ENCODE assay signal across 19 mouse cellular contexts in genomic region chr3:129165715-129166114, GRCm38 (mm10). TPM values are rescaled to one million over a fixed set of nuclear protein-coding genes. Genes with fewer than 3 reads are reported as not detected.
DNase-seq lines count a peak whose midpoint lies in the region; TF ChIP-seq lines count a peak whose summit lies in the region.
"Had no signal": no experiment of that assay in that cellular context is flagged by ENCODE, and none has a peak within 500 bp of the region (broad histone marks: within the 10 kb centered on the region; RNA-seq: fewer than 3 reads in every experiment).

No protein-coding gene starts in this region.

- H3K36me3 ChIP-seq in myocyte (ENCODE audit: control insufficient read depth, insufficient read depth): no peaks in the 10 kb centered on the region
- H3K36me3 ChIP-seq: embryonic facial prominence, embryonic 10.5 days; heart, embryonic 12.5 days; hindbrain, embryonic 10.5 days; intestine, embryonic 15.5 days had no signal

- no peaks in the 10 kb centered on the region for H3K27me3 ChIP-seq in myocyte (ENCODE audit: control insufficient read depth, insufficient read depth, insufficient read length)
- H3K27me3 ChIP-seq: forebrain, embryonic 13.5 days; intestine, embryonic 15.5 days had no signal

- H3K4me2 ChIP-seq in myocyte (ENCODE audit: low read depth): peak overlapping the region; percentile 12
- H3K4me2 ChIP-seq: forebrain, embryonic 13.5 days; heart, embryonic 12.5 days; hindbrain, embryonic 14.5 days; intestine, embryonic 15.5 days had no signal

- no peak for TF ChIP-seq POLR2A in myocyte (IDR thresholded peaks at IDR 0.05; ENCODE audit: insufficient read length, low read depth)

- peak overlapping the region; percentile 3; the same call in 1 of the 2 replicates for H3K27ac ChIP-seq in gastrocnemius, adult 2 months
- H3K27ac ChIP-seq: embryonic facial prominence, embryonic 10.5 days; forebrain, embryonic 13.5 days; hindbrain, embryonic 10.5 days; hindbrain, embryonic 14.5 days; intestine, embryonic 15.5 days had no signal

- intact Hi-C loops in gastrocnemius, adult 2 months (cut with DNase I): loop anchor here (5.0 kb wide), 1 partner anchor 37 kb away; no protein-coding TSS in a partner anchor

- no peak for TF ChIP-seq CTCF in gastrocnemius, adult 2 months (IDR thresholded peaks at IDR 0.05)

- H3ac ChIP-seq in myocyte (ENCODE audit: control insufficient read depth, insufficient read length): no peak overlapping the region

- peak; percentile 61 for DNase-seq in gastrocnemius, adult 2 months
- no peak for DNase-seq in gastrocnemius, postnatal 25 days
- DNase-seq in heart, adult 8-10 months (ENCODE audit: low spot score): peak; percentile 30
- DNase-seq in heart, postnatal 4 days: no peak
- DNase-seq in gonadal fat pad, adult 2 months (ENCODE audit: low read depth): peak; percentile 69
- DNase-seq in embryo, embryonic 11 days: no peak
- DNase-seq: adrenal gland, adult 2 months; adrenal gland, postnatal 25 days; cerebellum, adult 2 months; cerebellum, postnatal 36 days; forebrain, postnatal 0 days; kidney, adult 18-20 months had no signal

- no peak overlapping the region for H3K4me3 ChIP-seq in gastrocnemius, adult 2 months
- no peak overlapping the region for H3K4me3 ChIP-seq in myocyte
- H3K4me3 ChIP-seq: embryonic facial prominence, embryonic 10.5 days; forebrain, embryonic 13.5 days; heart, embryonic 12.5 days; hindbrain, embryonic 10.5 days; intestine, embryonic 15.5 days had no signal

- no peaks in the 10 kb centered on the region for H3K79me2 ChIP-seq in myocyte (ENCODE audit: control insufficient read depth, insufficient read depth)

TF ChIP-seq in myocyte, 11 proteins besides CTCF, POLR2A, EP300 and RAD21:
- TF ChIP-seq SRF (IDR thresholded peaks at IDR 0.05; ENCODE audit: control insufficient read depth, insufficient read length, low read depth) (no peak), USF1 (IDR thresholded peaks at IDR 0.05; ENCODE audit: low read depth) (no peak), MYOD1 (IDR thresholded peaks at IDR 0.05; ENCODE audit: control insufficient read depth in 1 of 3, insufficient read length in 2 of 3, low read depth in 2 of 3) (no peak), REST (IDR thresholded peaks at IDR 0.05; ENCODE audit: insufficient read depth, insufficient read length) (no peak), POLR2AphosphoS2 (IDR thresholded peaks at IDR 0.05; ENCODE audit: insufficient read length, low read depth) (no peak), MYOG (IDR thresholded peaks at IDR 0.05; ENCODE audit: control insufficient read depth in 1 of 3, insufficient read depth in 1 of 3, insufficient read length in 2 of 3, low read depth in 2 of 3) (no peak), TCF12 (IDR thresholded peaks at IDR 0.05; ENCODE audit: insufficient read depth, poor library complexity, severe bottlenecking) (no peak), E2F4 (IDR thresholded peaks at IDR 0.05; ENCODE audit: insufficient read depth) (no peak), CEBPB (IDR thresholded peaks at IDR 0.05; ENCODE audit: insufficient read depth, poor library complexity, severe bottlenecking) (no peak), TCF3 (IDR thresholded peaks at IDR 0.05; ENCODE audit: insufficient read length, low read depth) (no peak), MAX (IDR thresholded peaks at IDR 0.05; ENCODE audit: low read depth) (no peak)
TF ChIP-seq in myocyte: peak in this region for 0.

RNA-seq across cellular contexts. Expression of gene Pitx2, which starts 34.0 kb away (rescaled TPM):
- 1 to 10 TPM; 4.2 to 9.2 TPM for total RNA-seq in gastrocnemius, adult 2 months (2021)
- total RNA-seq in gastrocnemius, postnatal 25 days (2021): 10 to 100 TPM in 1 of 2 experiments, 1 to 10 TPM in 1; 5.2 to 24.5 TPM
- total RNA-seq in heart, adult 8-10 months (2022): 1 to 10 TPM in 1 of 4 experiments, under 1 TPM in 3; 0.57 to 1.4 (median 0.69) TPM
- total RNA-seq in heart, postnatal 4 days (2021): 10 to 100 TPM in 1 of 2 experiments, 1 to 10 TPM in 1; 9.4 to 12.8 TPM
- 0.28 and 1.5 TPM in 2 replicates for polyA plus RNA-seq in gonadal fat pad, adult 2 months (2012; rRNA removed)
- polyA plus RNA-seq in myocyte (2012; fragmentation: generic; extraction: Trizol): 35.6 TPM

Comparison
In these comparisons a context has a peak if more than half of its experiments do, and no peak if none do; other contexts are left out.
1. DNase-seq: peak in gastrocnemius, adult 2 months (single experiment), heart, adult 8-10 months (single experiment) and gonadal fat pad, adult 2 months (single experiment); none in gastrocnemius, postnatal 25 days (single experiment), heart, postnatal 4 days (single experiment) and embryo, embryonic 11 days (single experiment).